Mouse (Mus musculus): Measurements from ENCODE around the gene Pitpnm3.

- no peak for TF ChIP-seq GATA1 (IDR thresholded peaks at IDR 0.05; ENCODE audit: low read length)
- no peak for TF ChIP-seq TAL1 (IDR thresholded peaks at IDR 0.05; ENCODE audit: low read length)
Measured at GRCm38 (mm10) chr11:72120354-72120753, 15.2 kb downstream of the Pitpnm3 start.
